Mouse (Mus musculus) small intestine, adult 2 months (tissue): ENCODE measurements around the gene Rabgef1.

Source experiments
- CTCF ChIP-seq: fragments of 200-500 bp; IDR thresholded peaks from 2 replicates; pipeline ENCODE4 v1.5.1; 2012; ENCODE audit warnings: low read depth, mild to moderate bottlenecking, control low read depth, inconsistent platforms, low read length, moderate library complexity, mixed read lengths; ENCODE audit not compliant: insufficient replicate concordance, insufficient read length; ENCODE audit errors: extremely low read depth
- POLR2A ChIP-seq: fragments of 200-500 bp; IDR thresholded peaks from 2 replicates; pipeline ENCODE4 v1.6.1; 2012; ENCODE audit warnings: low read depth, mild to moderate bottlenecking, control low read depth, inconsistent platforms, low read length, moderate library complexity

- TF ChIP-seq CTCF (no peak), POLR2A (no peak)
Measured at GRCm38 (mm10) chr5:130257303-130257702, 85.7 kb downstream of the Rabgef1 start.
